Mouse (Mus musculus) right cerebral cortex, adult 18-20 months (tissue): ENCODE measurements around the gene Tbc1d15.
A peak's percentile ranks its signal among the peaks of the same experiment; 100 is the strongest.

Experiments used
- DNase-seq: peaks from one replicate; pipeline ENCODE4 v3.0.0; 2022; ENCODE audit warnings: mixed read lengths

Gene Tbc1d15

DNA sequence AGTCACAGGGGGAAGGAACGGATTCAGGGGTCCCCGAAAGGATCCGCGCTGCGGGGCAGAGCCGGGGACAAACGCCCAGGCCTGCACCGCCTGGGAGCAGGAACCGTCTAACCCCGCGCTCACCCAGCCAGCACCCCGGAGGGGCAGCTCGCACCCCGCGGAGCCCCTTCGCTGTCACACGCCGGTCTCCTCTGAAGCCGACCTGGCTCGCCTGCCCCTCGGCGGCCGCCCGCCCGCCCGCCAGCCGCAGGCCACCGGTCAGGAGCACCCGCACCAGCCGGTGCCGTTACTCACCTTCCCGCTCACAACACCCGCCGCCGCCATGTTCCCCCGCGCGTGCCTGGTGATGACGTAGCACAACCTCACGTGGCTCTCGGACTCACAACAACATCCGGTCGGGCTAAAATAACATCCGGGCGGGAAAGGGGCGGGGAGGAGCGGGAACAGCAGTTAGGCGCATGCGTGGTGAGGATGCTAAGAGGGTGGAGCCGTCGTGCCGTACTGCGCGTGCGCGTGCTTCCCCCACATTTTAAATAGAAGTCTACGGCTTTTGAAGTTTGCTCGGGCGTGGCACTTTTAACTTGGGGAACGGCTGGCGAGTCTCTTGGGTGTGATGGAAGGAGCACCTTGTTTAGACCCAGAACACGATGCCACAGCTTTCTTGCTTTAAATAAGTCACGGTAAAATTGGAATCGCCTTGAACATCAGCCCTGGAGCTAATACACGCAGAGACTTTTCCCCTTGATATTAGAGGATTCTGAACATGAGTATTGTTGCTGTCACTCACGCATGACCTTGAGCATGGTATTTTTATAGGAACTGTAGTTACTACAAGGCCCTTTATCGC lies at the start of gene Tbc1d15:
Tbc1d15 (minus strand) TSS at position 380 of the 847 bp plus-strand sequence.
- DNase-seq = peak; percentile 97

DNA sequence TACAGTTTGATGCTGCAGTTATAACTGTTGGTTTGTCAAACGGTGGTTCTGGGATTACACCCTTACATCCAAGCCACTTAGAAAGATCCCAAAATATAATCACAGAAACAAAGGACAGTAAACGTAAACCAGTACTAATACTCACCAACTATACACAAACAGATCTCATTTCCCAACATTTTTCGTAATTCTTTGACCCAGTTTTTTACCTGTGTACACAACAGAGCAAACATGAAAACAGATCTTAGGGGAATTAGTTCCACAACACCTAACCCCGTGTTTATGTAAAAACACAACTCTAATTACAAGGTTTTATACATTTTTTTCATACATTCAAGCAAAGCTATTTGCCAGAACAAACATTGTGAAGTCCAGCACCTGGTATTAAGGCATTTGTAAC lies 47.4 kb upstream of the Tbc1d15 start:
- no peak for DNase-seq

DNA sequence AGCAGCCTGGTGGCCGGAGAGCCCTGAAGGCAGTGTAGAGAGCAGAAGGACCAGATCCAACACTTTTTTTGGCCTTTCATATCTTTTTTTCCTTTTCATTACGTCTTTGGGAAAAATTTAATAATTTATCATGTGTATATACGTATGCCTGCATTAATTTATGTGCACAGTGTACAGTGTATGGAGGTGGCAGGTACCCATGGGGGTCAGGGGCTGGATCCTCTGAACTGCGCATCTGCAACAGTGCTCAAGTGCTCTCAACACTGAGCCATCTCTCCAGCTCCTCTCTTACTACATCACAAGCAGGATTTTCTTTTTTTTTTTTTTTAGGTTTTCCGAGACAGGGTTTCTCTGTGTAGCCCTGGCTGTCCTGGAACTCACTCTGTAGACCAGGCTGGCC lies 46.3 kb upstream of the Tbc1d15 start:
- DNase-seq = no peak

DNA sequence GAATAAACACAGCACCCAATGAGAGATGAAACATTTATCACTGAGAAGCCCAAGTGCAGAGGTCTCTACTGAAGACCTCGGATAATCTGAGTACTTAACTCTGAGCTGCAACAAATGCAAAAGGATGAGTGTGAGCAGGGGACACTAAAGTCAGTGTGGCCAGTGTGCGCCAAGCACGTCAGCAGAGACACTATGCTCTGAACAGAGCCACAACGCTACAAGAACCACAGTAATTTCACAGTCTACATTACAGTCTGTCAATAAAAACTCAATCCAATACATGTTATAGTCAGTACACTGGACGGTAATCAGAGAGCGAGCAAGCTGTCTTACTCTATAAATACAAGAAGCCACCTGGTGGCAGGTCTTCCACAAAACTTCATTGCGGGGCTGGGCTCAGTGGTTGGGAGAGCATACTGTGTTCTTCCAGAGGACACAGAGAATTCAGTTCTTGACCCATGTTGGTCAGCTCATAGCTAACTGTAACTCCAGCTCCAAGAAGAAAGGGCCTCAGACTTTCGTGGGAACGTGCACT lies 45.2 kb upstream of the Tbc1d15 start:
- no peak for DNase-seq

DNA sequence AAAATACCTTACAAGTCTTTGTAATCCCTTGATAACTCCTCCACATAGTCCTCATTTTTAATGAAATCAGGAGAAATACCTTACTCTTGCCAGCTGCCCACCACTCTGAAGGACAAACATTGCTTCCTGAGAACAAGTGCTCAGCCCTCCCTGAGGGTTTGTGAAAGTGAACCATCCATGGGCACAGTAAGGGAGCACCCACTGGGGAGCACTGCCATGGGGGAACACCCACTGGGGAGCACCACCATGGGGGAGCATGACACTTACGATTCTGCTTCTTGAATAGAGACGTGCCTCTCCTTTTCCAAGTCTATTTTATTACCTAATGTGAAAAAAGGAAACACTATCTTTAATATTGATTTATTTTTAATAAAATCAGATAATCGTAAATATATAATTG lies 43.9 kb upstream of the Tbc1d15 start:
- no peak for DNase-seq

DNA sequence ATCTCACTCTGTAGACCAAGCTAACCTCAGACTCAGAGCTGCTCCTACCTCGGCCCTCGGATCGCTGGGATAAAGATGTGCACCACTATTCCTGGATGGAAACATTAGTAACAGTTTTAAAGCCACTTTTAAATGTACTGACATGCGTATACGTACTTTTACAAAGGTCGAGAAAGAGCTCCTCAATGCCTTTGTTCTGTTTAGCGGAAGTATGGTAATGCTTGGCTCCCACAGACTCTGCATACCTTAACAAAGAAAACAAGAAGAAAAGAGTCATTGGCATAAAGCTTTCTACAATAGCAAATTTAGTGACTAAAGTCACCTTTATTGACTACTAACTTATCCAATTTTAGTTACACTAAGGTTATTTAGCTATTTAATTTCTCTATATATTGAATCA lies 43.4 kb upstream of the Tbc1d15 start:
- no peak for DNase-seq

DNA sequence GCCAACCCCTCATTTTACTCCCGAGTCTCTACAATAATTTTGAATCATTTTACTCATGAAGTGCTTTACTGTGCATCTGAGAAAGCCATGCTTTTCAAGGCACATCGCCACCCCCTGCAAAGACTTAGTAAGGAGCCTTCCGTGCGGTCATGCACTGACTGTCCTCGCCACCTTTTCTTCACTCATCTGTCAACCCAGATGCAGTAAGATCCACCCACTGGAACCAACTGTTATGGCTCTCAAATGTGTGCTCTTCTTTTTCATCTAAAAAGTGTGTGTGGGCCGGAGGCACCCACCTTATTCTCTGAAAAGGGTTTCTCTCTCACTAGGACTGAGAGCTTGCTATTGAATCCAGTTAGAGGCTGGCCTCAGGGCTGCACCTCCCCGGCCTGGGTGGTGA lies 42.7 kb upstream of the Tbc1d15 start:
- DNase-seq = peak; percentile 65

DNA sequence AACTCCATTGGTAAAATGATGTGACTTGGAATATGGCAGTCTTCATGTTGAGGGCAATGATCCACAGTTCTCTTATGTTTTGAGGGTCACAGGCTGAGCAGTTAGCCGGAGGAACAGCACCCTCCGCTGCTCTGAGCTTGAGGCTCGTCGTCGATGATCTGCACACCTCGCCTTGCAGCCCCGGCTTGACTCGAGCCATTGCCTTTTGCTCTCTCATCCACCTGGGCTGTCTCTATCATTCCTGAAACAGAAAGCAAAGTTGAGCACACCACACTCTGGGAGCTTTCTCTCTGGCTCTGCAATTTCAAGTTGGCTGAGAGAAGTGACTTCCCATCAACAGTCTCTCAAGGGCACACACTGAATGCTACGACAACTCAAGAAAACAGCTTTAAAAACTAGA lies 39.4 kb upstream of the Tbc1d15 start:
- DNase-seq = no peak

DNA sequence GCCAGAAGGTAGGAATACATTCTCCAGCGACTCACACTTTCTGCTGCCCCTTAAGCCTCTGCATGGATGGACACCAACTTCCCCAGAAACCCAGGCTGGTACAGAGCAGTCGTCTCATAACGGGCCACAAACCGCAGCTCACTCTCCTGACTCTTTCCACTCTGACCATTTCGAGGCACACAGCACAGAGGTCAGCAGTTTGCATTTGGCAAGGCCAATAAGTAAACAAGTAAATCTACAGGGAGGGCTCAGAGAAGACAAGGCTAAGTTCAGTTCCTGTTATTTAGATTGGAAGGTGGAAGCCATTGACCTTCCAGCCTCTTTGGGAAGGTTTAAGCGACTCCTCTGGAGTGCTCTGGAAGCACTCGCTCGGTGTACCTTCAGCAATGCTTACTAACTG lies 37.6 kb upstream of the Tbc1d15 start:
- no peak for DNase-seq

DNA sequence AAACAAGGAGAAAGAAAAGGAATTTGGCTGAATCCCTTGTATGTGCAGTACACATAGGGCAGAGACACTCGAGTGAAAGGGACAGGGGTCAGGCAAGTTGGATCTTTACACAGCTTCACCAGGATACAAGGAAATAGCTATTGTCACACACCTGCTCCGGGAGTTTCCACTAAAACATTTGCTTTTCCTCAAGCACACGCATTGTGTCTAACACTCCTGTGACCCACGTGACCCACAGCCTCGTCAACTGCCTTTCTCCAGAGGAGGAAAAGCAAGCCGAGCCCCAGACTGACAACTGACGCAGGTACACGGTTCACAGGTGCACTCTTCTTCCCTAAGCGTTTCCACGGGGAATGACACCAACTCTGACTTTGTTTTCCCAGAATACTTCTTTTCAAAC lies 32.9 kb upstream of the Tbc1d15 start:
- no peak for DNase-seq

DNA sequence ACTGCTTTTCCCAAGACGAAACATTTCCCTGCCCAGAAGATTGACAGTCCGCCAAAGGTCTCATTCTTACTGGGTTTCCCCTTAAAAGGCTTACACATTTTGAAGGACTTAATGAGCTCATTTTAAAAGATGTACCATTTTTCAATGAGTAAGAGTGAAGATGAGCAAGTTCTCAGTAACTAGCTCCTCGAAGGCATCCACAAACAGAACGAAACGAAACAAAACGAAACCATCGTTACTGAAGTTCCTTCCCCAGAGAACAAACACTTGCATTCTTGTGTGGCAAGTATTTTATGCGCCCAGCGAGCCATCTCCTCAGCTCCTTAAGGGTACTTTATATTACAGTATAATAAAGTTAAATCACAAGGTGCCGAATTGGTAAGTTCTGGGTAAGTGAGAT lies 30.1 kb upstream of the Tbc1d15 start:
- no peak for DNase-seq

DNA sequence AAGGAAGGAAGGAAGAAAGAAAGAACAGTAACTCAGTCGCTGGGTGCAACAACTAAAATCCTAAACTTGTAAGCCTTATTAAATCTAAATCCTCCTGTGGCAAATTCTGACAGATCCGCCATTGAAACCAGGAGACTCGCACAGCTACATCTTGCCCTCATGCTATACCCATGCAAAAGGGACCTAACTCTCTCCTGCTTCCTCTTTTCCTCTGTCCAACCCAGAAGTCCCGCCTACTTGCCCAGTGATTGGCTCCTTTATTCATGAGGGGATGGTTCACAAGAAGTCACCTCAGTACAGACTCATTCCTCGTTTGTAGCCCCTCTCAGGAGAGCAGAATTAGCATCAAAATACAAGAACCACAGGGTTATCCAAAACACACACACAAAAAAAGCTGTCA lies 20.4 kb upstream of the Tbc1d15 start:
- DNase-seq = no peak

DNA sequence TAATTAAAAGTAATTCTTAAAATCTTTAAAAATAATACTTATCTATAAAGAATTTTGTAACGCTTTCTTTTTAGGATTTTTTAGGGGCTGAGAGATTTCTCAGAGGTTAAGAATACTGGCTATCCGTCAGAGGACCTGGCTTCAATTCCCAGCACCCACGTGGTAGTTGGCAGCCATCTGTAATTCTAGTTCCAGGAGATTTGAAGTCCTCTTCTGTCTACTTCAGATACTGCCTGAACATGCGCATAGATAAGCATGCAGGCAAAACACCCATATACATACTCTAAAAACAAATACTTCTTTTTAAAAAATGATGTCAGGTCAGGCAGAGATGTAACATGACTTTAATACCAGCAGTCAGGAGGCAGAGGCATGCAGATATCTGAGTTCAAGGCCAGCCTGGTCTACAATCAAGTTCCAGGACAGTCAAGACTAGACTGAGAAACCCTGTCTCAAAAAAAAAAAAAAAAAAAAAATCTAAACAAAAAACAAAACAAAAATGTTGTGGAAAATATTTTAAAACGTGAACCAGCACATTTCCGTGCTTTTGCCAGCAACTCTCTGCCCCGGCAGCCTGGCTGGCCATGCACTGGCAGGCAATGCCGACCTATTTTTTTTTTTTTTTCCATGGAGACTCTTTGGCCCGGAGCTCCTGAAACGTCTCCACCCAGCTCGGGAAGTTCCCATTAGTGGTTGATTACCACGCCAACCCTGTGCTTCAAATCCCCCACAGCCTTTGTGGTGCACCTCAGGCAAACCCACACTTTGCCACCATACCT lies 19.5 kb upstream of the Tbc1d15 start:
- no peak for DNase-seq

DNA sequence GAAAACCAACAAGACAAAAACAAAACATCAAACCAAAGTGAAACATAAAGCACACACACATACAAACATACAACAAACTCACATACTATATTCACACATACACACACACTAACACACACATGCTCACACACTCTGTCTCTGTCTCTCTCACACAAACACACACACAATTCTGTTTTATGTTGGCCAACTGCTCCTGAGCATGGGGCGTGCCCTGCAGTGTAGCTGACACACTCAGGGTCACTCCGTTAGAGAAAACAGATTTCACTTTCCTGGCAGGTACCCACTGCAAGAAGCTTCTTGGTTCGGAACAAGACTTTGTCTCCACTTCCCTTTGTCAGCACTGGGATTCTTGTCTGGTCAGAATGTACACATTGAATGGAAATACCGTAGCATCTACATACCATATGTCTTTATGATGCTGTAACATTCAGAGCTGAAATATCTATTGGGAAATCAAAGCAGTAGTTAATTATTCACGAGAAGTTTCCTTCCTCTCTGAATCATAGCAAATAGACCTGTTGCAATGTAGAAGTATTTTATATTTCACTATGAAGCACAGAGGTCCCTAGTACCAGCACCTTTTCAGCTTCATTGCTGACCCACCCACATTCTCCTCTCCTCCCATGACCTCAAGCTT lies 11.8 kb upstream of the Tbc1d15 start:
- DNase-seq = no peak

DNA sequence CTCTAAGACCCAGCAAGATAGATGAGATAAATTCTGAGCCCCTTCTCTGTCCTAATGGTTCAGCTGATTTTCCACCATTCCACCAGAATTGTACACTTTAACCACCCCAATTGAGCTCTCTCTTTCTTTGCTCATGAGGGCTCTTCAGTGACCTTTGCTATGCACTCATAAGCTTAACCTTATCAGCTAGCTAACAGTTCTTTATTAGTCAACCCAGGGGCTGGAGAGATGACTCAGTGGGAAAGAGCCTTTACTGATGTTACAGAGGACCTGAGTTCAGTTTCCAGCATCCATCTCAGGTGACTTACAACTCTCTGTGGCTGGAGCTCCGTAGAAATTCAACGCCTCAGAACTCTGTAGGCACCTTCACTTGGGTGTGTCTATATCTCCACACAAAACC lies 11.0 kb upstream of the Tbc1d15 start:
- no peak for DNase-seq

DNA sequence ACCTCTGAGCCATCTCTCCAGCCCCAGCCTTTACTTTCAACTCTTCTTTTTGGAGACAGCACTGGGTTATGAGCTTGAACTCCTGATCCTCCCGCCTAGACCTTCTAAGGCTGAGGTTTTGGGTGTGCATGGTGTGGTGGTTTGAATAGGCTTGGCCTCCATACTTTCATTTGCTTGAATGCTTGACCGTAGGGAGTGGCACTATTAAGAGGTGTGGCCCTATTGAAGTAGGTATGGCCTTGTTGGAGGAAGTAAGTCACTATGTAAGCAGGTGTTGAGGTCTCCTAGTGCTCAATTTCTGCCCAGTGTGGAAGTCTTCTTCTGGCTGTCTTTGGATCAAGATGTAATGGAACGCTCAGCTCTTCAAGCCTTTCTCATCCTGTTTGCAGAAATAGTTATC lies 10.2 kb upstream of the Tbc1d15 start:
- DNase-seq = no peak

DNA sequence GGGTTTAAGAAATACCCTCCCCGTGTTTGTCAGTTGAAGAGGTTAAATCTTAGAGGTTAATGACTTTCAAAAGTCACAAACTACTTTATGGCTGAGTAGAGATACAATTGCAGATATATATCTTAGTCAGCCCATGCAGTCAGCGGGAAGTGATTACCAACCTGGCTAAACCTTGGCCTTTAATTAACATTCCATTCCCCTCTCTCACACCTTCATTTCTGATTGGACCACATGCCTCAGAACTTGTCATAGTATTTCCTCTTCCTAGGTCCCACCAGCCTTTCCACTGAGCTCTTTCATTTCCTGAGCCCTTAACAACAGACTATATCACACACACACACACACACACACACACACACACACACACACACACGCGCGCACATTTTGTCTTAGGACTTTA lies 4.9 kb upstream of the Tbc1d15 start:
- no peak for DNase-seq

DNA sequence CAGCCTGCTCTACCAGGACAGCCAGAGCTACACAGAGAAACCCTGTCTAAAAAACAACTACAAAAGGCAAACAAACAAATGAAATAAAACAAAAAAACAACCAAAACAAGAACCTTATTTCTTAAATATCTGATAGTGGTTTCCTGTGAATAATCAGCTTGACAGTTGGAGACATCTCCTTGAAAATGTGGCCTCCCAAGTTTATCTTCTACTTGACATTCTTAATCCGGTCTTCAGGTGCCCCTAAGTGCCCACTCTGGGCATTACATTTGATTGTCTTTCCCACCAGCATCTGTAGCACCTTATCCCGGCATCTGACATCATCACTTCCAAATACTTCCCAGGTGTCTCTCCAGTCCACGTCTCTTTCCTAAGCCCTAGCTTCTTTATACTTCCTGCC lies 2.3 kb upstream of the Tbc1d15 start:
- no peak for DNase-seq

DNA sequence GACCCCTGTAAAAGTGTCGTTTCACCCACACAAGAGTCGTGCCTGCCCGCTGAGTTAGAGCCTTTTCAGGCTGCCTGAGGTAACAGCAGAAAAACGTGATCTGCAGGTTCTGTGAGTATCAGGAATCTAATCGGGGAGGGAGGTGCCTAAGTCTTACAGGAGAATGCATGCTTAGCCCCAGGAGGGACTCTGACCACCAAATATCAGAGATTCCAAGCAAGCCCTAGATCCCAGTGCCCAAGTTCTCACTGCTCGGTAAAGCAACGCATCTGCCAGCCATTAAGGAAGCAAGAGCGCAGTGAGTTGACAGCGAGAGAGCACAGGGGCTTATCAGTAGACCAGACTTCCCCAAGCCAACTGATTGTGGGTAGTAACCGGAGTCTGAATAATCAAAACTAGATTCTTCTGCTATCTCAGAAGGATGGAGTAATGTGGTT lies 1.1 kb upstream of the Tbc1d15 start:
- no peak for DNase-seq

DNA sequence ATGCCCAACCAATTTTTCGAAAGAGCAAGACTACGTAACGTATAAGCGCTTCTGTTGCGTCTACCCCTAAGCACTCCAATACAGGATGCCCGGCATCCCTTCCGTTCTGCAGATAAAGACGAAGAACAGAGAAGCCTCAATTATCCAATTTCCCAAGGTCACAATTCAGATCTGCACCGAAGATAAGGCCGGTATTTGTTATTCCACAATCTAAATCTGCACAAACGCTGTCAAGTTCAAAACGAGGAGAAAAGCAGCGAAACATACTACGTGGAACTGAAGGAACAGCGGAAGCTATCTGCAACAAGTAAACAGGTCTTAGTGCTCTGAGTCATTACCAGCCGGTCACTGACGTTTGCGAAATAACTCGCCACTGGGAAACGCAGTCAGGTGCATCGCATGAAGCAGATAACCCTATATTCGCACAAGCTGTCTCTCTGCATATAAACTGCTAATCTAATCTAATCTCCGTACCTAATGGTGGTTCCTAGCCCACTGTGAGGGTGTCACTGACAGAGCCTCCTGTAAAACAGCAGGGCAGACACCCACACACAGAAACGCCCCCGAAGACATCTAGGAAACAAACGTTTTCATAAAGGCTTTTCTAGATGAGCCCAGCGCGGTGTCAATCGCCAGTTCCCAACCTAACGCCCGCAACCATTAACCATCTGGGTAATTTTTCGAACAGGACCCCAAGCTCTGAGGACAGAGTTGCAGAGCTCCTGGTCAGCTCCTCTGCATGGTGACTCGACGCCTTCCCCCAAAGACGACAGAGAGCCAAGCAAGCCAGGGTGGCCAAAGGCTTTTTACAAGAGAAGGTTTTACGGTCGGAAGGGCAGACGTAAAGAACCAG lies 806 bp downstream of the Tbc1d15 start:
- no peak for DNase-seq

DNA sequence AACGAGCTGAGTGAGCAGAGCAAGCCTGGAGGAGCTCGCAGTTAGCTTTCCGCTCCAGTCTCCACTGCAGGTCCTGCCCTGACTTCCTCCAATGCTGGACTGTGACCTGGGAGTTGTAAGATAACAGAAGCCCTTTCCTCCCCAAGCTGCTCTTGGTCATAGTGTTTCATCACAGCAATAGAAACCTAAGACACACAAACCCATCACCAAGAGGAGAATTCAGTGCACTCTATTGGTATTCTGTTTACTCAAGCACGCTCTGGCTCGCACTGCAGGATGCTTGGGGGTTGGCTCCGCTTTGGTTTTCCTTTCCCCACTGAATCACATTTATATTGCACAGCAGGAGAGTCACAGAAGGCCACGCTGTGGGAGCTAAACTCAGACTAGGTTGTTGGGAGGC lies 3.2 kb downstream of the Tbc1d15 start:
- no peak for DNase-seq

DNA sequence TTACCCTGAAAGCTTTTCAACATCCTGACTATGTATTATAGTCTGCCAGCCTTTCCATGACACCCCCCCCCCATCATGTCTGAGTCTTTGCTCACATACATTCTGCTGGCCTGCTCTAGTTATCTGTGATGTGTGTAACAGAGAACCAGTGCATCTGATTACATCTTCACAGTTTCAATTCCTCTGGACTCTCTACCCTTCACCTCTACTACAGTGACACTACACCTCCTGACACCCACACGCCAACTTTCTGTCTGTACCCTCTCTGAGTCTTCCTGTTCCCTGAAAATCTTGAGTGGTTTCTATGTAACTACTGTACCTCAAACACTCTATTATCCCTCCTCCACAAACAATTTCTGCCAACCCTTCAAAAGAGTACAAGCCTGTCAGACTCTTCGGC lies 5.8 kb downstream of the Tbc1d15 start:
- DNase-seq = no peak
